Mouse (Mus musculus): ENCODE data around the gene Sirt2.

Sirt2 gene

DNA sequence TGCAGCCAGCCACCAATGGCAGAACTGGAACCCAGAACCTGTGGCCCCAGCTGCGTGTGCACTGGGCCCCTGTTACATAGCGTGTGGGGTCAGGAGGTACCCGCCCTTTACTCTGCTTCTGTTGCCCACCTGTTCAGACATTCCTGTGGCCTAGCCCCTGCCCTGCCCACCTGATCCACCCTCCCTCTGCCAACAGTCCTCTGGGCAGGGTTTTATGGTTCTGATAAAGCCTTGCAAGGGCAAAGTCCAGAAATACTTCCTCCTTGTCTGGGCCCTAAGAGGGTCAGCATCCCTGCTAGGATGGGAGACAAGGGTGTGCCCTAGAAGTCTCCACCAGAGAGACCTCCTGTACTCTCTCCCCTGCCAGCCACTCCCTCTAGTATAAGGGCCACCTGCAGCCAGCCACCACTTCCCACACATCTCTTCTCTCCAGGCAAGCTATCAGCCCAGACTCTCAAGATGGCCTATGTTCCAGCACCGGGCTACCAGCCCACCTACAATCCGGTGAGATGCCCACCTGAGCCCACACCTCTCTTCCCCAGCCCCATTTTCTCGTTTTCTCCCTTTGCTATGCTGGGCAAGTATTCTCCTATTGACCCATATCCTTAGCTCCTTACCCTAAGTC, 67.3 kb downstream of the Sirt2 start, which contains the start of gene Lgals4:
Gene Lgals4 (plus strand): TSS at position 132 of the 625 bp plus-strand sequence.
- DNase-seq (ENCODE audit: low spot score) = no peak

GRCm38 (mm10) chr7:28836936-28837335, 70.4 kb downstream of the Sirt2 start:
- DNase-seq (ENCODE audit: low spot score) = no peak

Measured in ovary, adult 18-20 months (tissue).